Mouse (Mus musculus) olfactory bulb, adult 2 months (tissue): Measurements from ENCODE around the gene Clk3.

Source experiments
- CTCF ChIP-seq: fragments of 200-500 bp; IDR thresholded peaks from 2 replicates; pipeline ENCODE4 v1.5.1; 2012; ENCODE audit warnings: low read depth, mild to moderate bottlenecking, low read length, moderate library complexity; ENCODE audit not compliant: insufficient read depth
- POLR2A ChIP-seq: fragments of 200-500 bp; IDR thresholded peaks from 2 replicates; pipeline ENCODE4 v1.6.1; 2012; ENCODE audit warnings: mild to moderate bottlenecking, low read depth, low read length, moderate library complexity; ENCODE audit not compliant: insufficient read depth

DNA sequence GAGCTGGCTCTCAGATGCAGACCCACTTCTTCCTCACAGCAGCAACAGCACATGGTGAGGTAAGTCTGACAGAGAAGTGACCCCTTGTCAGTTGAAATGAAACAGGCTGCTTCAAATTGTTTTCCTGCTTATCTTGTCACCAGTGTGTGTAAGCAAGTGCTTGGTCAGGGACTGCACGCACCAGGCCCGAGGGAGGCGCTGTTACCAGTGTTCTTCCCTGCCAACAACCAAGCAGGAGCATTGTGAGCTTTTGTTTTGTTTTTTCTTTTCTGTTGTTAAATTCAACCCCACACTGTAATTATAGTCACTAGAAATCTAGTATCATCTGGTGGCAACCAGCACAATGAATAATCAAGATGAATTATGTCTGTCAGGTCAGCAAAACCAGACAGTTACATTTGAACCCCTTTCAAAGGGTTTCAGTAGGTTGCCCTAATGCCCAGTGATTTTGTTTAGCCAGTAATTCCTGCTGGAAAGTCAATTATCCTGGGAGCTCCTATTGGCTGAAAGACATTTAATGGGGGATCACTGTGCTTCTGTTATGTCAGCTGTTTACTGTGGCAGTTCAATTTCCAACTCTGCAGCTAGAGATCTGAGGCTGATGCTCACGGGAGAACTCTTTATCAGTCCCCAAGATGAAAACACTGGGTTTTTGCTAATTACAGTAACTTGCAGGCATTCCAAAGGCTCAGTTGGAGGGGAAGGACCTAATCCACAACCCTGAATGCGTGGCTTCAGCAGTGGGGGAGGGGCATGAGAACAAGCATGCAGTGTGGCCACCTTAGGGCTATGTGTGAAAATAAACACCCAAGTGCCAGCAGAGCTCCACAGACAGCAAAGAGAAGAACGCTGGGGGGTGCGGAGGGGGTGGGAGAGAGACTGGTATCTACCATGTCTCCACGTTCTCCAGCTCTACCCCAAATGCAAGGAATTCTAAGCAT is 46.4 kb upstream of the Clk3 start:
- TF ChIP-seq CTCF: no peak
- TF ChIP-seq POLR2A: no peak
